Mouse (Mus musculus) limb, embryonic 15.5 days (tissue): ENCODE data around the gene Alkbh3. TPM values are rescaled to one million over a fixed set of nuclear protein-coding genes. Genes with fewer than 3 reads are reported as not detected.
A peak's percentile ranks its signal among the peaks of the same experiment; 100 is the strongest.

Experiments used
- ATAC-seq: fragments of 200-750 bp; cut with Nextera tagmentation; 2 replicates; pipeline ENCODE4 v1.8.0; 2017; ENCODE audit warnings: low read depth, moderate TSS enrichment; ENCODE audit not compliant: insufficient number of reproducible peaks, low FRiP score, low TSS enrichment
- H3K27ac ChIP-seq: fragments of 300-500 bp; sonication (generic); 2 replicates; pipeline ENCODE4 v1.5.1; 2015; ENCODE audit warnings: moderate library complexity, mild to moderate bottlenecking, inconsistent platforms
- H3K27me3 ChIP-seq: fragments of 300-500 bp; sonication (generic); 2 replicates; pipeline ENCODE4 v1.6.1; 2015; ENCODE audit warnings: inconsistent platforms
- H3K36me3 ChIP-seq: fragments of 300-500 bp; sonication (generic); 2 replicates; pipeline ENCODE4 v1.6.1; 2015; ENCODE audit warnings: inconsistent platforms
- H3K4me1 ChIP-seq: fragments of 300-500 bp; sonication (generic); 2 replicates; pipeline ENCODE4 v1.6.1; 2015; ENCODE audit warnings: inconsistent platforms
- H3K4me2 ChIP-seq: fragments of 300-500 bp; sonication (generic); 2 replicates; pipeline ENCODE4 v1.6.1; 2015; ENCODE audit warnings: mild to moderate bottlenecking, inconsistent platforms
- H3K4me3 ChIP-seq: fragments of 300-500 bp; sonication (generic); 2 replicates; pipeline ENCODE4 v1.5.1; 2015; ENCODE audit warnings: mild to moderate bottlenecking, inconsistent platforms
- H3K9ac ChIP-seq: fragments of 300-500 bp; sonication (generic); 2 replicates; pipeline ENCODE4 v1.6.1; 2015; ENCODE audit warnings: inconsistent platforms
- H3K9me3 ChIP-seq: fragments of 300-500 bp; sonication (generic); 2 replicates; pipeline ENCODE4 v1.6.1; 2016; ENCODE audit warnings: inconsistent platforms
- WGBS: fragments of 180-500 bp; shearing (Covaris S2); methylation state at CpG from one replicate; pipeline ENCODE4 v1.1.7; 2015; 5-methylcytosine and 5-hydroxymethylcytosine counted together
- polyA plus RNA-seq: library from polyadenylated mRNA; unstranded; fragments of >200 nt; fragmentation: Nextera tagmentation; extraction: Ambion mirVana; gene quantifications from 2 replicates; pipeline ENCODE4 v1.2.1, GENCODE M21; 2015

Gene Alkbh3
- polyA plus RNA-seq, 1 experiment from 2014 or later, result 63.1 TPM

DNA sequence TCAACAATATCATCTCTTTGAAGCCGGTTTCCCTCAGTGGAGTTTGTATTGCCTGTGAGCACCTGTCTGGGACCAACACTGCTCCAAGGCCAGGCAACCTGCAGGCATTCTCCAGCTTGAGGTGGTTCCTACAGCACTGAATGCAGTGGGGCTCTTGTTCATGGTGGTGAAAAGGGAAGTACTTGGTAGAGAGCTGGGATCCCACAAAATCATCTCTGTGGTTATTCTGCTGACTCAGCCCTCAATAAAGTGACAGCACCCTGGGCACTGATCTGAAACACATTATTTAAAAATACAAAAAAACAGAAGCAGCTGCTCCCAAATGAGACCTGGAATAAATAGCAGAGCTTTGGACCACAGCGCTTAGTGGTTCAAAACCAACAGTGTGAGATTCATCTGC is 22.2 kb downstream of the Alkbh3 start:
- 89% methylated on average over 2 of the region's 2 CpGs for WGBS
- H3K27ac ChIP-seq, result no peak overlapping the region
- no peaks in the 10 kb centered on the region for H3K9me3 ChIP-seq
- no peak overlapping the region for H3K4me3 ChIP-seq
- no peak overlapping the region for H3K4me2 ChIP-seq
- H3K36me3 ChIP-seq, result peaks cover 86% of the 10 kb centered on the region
- no peak overlapping the region for H3K9ac ChIP-seq
- no peaks in the 10 kb centered on the region for H3K27me3 ChIP-seq
- H3K4me1 ChIP-seq, result no peaks in the 10 kb centered on the region
- no peak for ATAC-seq

DNA sequence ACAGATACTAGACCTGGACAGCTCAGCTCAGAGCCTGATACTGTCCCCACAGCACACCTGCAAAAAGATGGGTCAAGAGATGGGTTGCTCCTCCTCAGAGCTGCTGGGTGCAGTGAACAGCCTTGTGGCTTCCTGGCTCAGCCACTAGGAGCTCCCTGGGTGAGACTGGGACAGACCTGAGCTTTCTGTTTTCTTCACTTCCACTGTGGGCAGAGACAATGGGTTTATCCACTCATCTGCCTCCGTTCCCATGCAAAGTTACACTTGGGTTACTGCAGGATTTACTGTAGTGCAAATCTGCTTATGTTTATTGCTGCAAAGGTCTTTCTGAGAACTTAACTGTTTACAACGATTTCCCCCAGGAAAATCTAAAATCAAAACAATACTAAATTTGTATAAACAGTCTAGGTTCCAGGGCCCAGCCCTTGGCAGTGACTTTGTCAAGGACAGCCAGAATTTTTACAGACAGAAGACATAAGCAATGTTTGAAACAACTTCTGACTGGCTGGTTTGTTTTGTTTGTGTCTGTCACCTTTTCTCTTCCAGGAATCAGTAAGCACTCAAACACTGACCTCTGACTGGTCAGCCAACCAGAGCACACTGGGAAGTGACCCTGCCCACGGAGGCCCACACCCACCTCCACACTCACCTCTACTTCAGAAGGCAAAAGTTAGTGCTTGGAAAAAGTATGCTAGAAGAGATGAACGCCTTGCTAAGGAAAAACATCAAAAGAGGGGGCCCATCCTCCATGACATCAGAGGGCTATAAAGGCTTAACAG is 28.0 kb downstream of the Alkbh3 start:
- H3K27ac ChIP-seq, result no peak overlapping the region
- no peak for ATAC-seq
- H3K36me3 ChIP-seq, result peaks cover 72% of the 10 kb centered on the region
- H3K4me2 ChIP-seq, result no peak overlapping the region
- no peak overlapping the region for H3K4me3 ChIP-seq
- no peaks in the 10 kb centered on the region for H3K27me3 ChIP-seq
- H3K9me3 ChIP-seq, result no peaks in the 10 kb centered on the region
- 82% methylated on average over 4 of the region's 4 CpGs for whole genome bisulfite sequencing
- H3K4me1 ChIP-seq, result no peaks in the 10 kb centered on the region
- no peak overlapping the region for H3K9ac ChIP-seq

- Histone ChIP-seq H3K27me3 (no peaks in the 10 kb centered on the region), H3K9ac (no peak overlapping the region), H3K9me3 (no peaks in the 10 kb centered on the region), H3K27ac (no peak overlapping the region), H3K4me2 (no peak overlapping the region), H3K4me1 (peaks cover 16% of the 10 kb centered on the region), H3K36me3 (peaks cover 52% of the 10 kb centered on the region), H3K4me3 (no peak overlapping the region)
- no peak for ATAC-seq
- 84% methylated on average over 7 of the region's 7 CpGs for WGBS
Measured at GRCm38 (mm10) chr2:93979249-93980120, 31.1 kb downstream of the Alkbh3 start.

- ATAC-seq, result peak; percentile 59; the same call in 1 of the 2 replicates
- peak overlapping the region; percentile 91 for H3K4me2 ChIP-seq
- H3K9ac ChIP-seq, result peak overlapping the region; percentile 31; the same call in 1 of the 2 replicates
- no peak overlapping the region for H3K27ac ChIP-seq
- H3K36me3 ChIP-seq, result peaks cover 24% of the 10 kb centered on the region
- H3K4me3 ChIP-seq, result peak overlapping the region; percentile 44
- no peaks in the 10 kb centered on the region for H3K27me3 ChIP-seq
- WGBS, result 3% methylated on average over 37 of the region's 37 CpGs
- H3K9me3 ChIP-seq, result no peaks in the 10 kb centered on the region
- H3K4me1 ChIP-seq, result peaks cover 16% of the 10 kb centered on the region
Measured at GRCm38 (mm10) chr2:93976436-93977252, 34.0 kb downstream of the Alkbh3 start.

- peak; percentile 6; the same call in 1 of the 2 replicates for ATAC-seq
Measured at GRCm38 (mm10) chr2:93975526-93976435, 34.8 kb downstream of the Alkbh3 start.

DNA sequence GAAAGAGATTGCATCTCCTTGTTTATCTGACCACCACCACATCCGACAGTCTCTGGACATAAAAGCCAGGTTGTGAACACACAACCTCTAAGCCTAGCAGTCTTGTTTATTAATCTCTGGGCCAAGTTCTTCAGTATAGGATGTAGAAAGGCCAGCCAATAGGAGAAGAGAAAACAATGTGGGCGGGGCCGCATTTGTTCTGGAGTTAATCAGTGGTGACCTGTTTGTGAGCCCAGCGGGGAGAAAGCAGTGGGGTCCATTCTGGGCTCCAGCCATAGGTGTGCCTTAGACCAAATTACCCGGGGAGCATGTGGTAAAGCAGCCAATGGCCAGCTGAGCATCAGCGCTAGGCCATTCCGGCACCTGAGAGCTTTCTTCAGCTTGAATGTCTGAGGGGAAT is 35.6 kb downstream of the Alkbh3 start:
- Histone ChIP-seq H3K4me2 (no peak overlapping the region), H3K9me3 (no peaks in the 10 kb centered on the region), H3K36me3 (peaks cover 8% of the 10 kb centered on the region; the same call in 1 of the 2 replicates), H3K9ac (no peak overlapping the region), H3K4me3 (no peak overlapping the region), H3K27me3 (no peaks in the 10 kb centered on the region), H3K4me1 (peaks cover 16% of the 10 kb centered on the region), H3K27ac (no peak overlapping the region)
- ATAC-seq, result no peak
- WGBS, result 44% methylated on average over 7 of the region's 7 CpGs

More at GRCm38 (mm10) chr2:93975526-93976435, 34.8 kb downstream of the Alkbh3 start:
- 23% methylated on average over 21 of the region's 21 CpGs for WGBS
- H3K4me2 ChIP-seq, result peak overlapping the region; percentile 91
- H3K4me1 ChIP-seq, result peaks cover 16% of the 10 kb centered on the region
- H3K9me3 ChIP-seq, result no peaks in the 10 kb centered on the region
- peak overlapping the region; percentile 31; the same call in 1 of the 2 replicates for H3K9ac ChIP-seq
- H3K27me3 ChIP-seq, result no peaks in the 10 kb centered on the region
- peak overlapping the region; percentile 44 for H3K4me3 ChIP-seq
- no peak overlapping the region for H3K27ac ChIP-seq
- peaks cover 15% of the 10 kb centered on the region for H3K36me3 ChIP-seq

DNA sequence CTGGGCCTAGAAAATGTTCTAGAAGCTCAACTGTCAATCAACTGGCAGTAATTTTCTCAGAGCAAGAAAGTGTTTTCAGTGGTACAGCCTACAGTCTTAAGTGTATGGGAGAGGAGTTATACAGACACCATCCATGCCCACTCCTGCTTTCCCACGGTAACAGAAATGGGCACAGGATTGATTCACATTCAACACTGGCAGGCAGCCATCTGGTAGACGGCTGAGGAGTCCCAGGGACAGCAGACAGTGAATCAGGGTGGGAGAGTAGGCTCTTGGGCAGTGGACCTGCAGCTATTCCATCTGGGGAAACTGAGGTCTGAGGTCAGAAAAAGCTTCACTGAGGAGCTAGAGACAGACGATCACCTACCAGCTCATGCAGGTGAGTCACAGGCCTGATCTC is 39.0 kb downstream of the Alkbh3 start:
- no peak overlapping the region for H3K9ac ChIP-seq
- no peak for ATAC-seq
- H3K36me3 ChIP-seq, result no peaks in the 10 kb centered on the region
- H3K4me3 ChIP-seq, result no peak overlapping the region
- 68% methylated on average over 3 of the region's 3 CpGs for WGBS
- no peak overlapping the region for H3K4me2 ChIP-seq
- no peaks in the 10 kb centered on the region for H3K9me3 ChIP-seq
- no peaks in the 10 kb centered on the region for H3K27me3 ChIP-seq
- H3K27ac ChIP-seq, result no peak overlapping the region
- H3K4me1 ChIP-seq, result peaks cover 11% of the 10 kb centered on the region

DNA sequence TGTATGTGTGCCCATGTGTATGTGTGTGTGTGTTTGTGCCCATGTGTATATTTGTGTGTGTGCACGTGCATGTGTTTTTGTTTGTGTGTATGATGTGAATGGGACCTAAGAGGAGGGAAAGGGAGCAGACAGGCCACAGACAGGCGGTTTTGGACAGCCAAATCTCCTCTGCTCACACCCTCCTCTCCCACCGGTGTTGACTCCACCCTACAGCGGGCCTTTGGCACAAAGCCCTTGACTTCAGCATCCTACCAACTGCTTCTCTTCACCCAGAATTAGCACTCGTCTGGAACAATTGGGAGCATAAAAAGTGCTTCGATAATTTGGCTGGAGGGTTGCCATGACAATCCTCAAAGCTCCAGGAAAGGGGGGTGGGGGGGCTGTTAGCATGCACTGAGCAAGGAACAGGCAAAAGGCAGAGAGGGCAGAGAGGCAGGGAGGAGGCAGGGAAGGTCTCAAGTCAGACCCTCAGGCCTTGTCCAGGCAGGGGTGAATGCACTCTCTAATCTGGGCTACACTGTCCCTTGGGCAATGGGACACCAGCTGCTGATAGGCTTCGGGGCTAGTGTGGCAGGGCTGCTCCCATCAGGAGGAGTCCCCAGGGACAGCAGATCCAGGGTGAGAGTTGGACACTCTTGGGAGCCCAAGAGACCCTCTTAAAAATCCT is 46.0 kb downstream of the Alkbh3 start:
- no peaks in the 10 kb centered on the region for H3K4me1 ChIP-seq
- no peaks in the 10 kb centered on the region for H3K9me3 ChIP-seq
- 56% methylated on average over 7 of the region's 7 CpGs for WGBS
- H3K36me3 ChIP-seq, result no peaks in the 10 kb centered on the region
- no peak for ATAC-seq
- H3K4me3 ChIP-seq, result no peak overlapping the region
- H3K27ac ChIP-seq, result no peak overlapping the region
- H3K9ac ChIP-seq, result no peak overlapping the region
- no peaks in the 10 kb centered on the region for H3K27me3 ChIP-seq
- no peak overlapping the region for H3K4me2 ChIP-seq

- Histone ChIP-seq H3K4me2 (no peak overlapping the region), H3K27me3 (peaks cover 3% of the 10 kb centered on the region), H3K36me3 (no peaks in the 10 kb centered on the region), H3K9me3 (no peaks in the 10 kb centered on the region), H3K4me3 (no peak overlapping the region), H3K4me1 (no peaks in the 10 kb centered on the region), H3K9ac (no peak overlapping the region), H3K27ac (no peak overlapping the region)
- 78% methylated on average over 1 of the region's 1 CpGs for WGBS
- no peak for ATAC-seq
Measured at GRCm38 (mm10) chr2:93963802-93964201, 46.8 kb downstream of the Alkbh3 start.

- no peaks in the 10 kb centered on the region for H3K36me3 ChIP-seq
- no peak for ATAC-seq
- no peak overlapping the region for H3K27ac ChIP-seq
- 69% methylated on average over 8 of the region's 8 CpGs for WGBS
- no peak overlapping the region for H3K4me3 ChIP-seq
- no peaks in the 10 kb centered on the region for H3K9me3 ChIP-seq
- H3K27me3 ChIP-seq, result peaks cover 23% of the 10 kb centered on the region
- H3K4me2 ChIP-seq, result no peak overlapping the region
- H3K9ac ChIP-seq, result no peak overlapping the region
- peaks cover 7% of the 10 kb centered on the region for H3K4me1 ChIP-seq
Measured at GRCm38 (mm10) chr2:93961716-93962115, 48.9 kb downstream of the Alkbh3 start.
